Comparison of ENCODE assay signal across 8 mouse cellular contexts in genomic region chr10:127379654-127380053, GRCm38 (mm10). TPM values are rescaled to one million over a fixed set of nuclear protein-coding genes. Genes with fewer than 3 reads are reported as not detected.
A peak's percentile ranks its signal among the peaks of the same experiment; 100 is the strongest.
DNase-seq lines count a peak whose midpoint lies in the region; ATAC-seq and TF ChIP-seq lines count a peak whose summit lies in the region.

No protein-coding gene starts in this region.

- H3K27ac ChIP-seq in kidney, postnatal 0 days = peak overlapping the region; percentile 97
- H3K27ac ChIP-seq in embryonic facial prominence, embryonic 11.5 days (replicated peaks; ENCODE audit: low read depth, low read length) = peak overlapping the region; percentile 92
- H3K27ac ChIP-seq in hindbrain, postnatal 0 days = peak overlapping the region; percentile 93; the same call in 1 of the 2 replicates
- peak overlapping the region; percentile 95; the same call in 1 of the 2 replicates for H3K27ac ChIP-seq in midbrain, embryonic 16.5 days (ENCODE audit: low read length)

- peak overlapping the region; percentile 98; the same call in 1 of the 2 replicates for H3K9ac ChIP-seq in kidney, postnatal 0 days (ENCODE audit: low read depth, low read length)
- H3K9ac ChIP-seq in embryonic facial prominence, embryonic 11.5 days (replicated peaks; ENCODE audit: low read length) = peak overlapping the region; percentile 88
- H3K9ac ChIP-seq in hindbrain, postnatal 0 days (replicated peaks; ENCODE audit: low read length) = peak overlapping the region; percentile 91; the same call in 1 of the 2 replicates
- H3K9ac ChIP-seq in midbrain, embryonic 16.5 days (ENCODE audit: low read depth, low read length) = peak overlapping the region; percentile 87

- peaks cover 7% of the 10 kb centered on the region for H3K4me1 ChIP-seq in kidney, postnatal 0 days (replicated peaks; ENCODE audit: insufficient read depth, low read length)
- H3K4me1 ChIP-seq in embryonic facial prominence, embryonic 11.5 days (ENCODE audit: control insufficient read depth, insufficient read depth, low read length) = no peaks in the 10 kb centered on the region
- H3K4me1 ChIP-seq in hindbrain, postnatal 0 days (ENCODE audit: insufficient read depth, low read length) = peaks cover 5% of the 10 kb centered on the region; the same call in 1 of the 2 replicates
- H3K4me1 ChIP-seq in midbrain, embryonic 16.5 days (ENCODE audit: control insufficient read depth, insufficient read depth, low read length) = peaks cover 8% of the 10 kb centered on the region

- intact Hi-C loops in left cerebral cortex, postnatal 14 days (cut with DNase I) = loop anchor here (5.0 kb wide), 1 partner anchor 38 kb away; no protein-coding TSS in a partner anchor

- WGBS in kidney, postnatal 0 days = 85% methylated on average over 8 of the region's 8 CpGs
- WGBS in embryonic facial prominence, embryonic 11.5 days = 87% methylated on average over 8 of the region's 8 CpGs
- WGBS in hindbrain, postnatal 0 days = 89% methylated on average over 8 of the region's 8 CpGs
- WGBS in midbrain, embryonic 16.5 days = 86% methylated on average over 8 of the region's 8 CpGs

- H3K27me3 ChIP-seq in kidney, postnatal 0 days (ENCODE audit: insufficient read depth, low read length) = no peaks in the 10 kb centered on the region
- no peaks in the 10 kb centered on the region for H3K27me3 ChIP-seq in embryonic facial prominence, embryonic 11.5 days (ENCODE audit: control insufficient read depth, insufficient read depth, low read length)
- no peaks in the 10 kb centered on the region for H3K27me3 ChIP-seq in hindbrain, postnatal 0 days (ENCODE audit: insufficient read depth, low read length)
- no peaks in the 10 kb centered on the region for H3K27me3 ChIP-seq in midbrain, embryonic 16.5 days (ENCODE audit: control insufficient read depth, insufficient read depth, low read depth, low read length)

- H3K36me3 ChIP-seq in kidney, postnatal 0 days (ENCODE audit: insufficient read depth, low read length) = no peaks in the 10 kb centered on the region
- H3K36me3 ChIP-seq in embryonic facial prominence, embryonic 11.5 days (replicated peaks; ENCODE audit: control insufficient read depth, insufficient read depth, low read depth, low read length) = no peaks in the 10 kb centered on the region
- no peaks in the 10 kb centered on the region for H3K36me3 ChIP-seq in hindbrain, postnatal 0 days (ENCODE audit: insufficient read depth, low read length)
- no peaks in the 10 kb centered on the region for H3K36me3 ChIP-seq in midbrain, embryonic 16.5 days (ENCODE audit: control insufficient read depth, insufficient read depth, low read length)

- H3K4me3 ChIP-seq in kidney, postnatal 0 days (replicated peaks; ENCODE audit: low read depth, low read length) = peak overlapping the region; percentile 70
- H3K4me3 ChIP-seq in embryonic facial prominence, embryonic 11.5 days (ENCODE audit: low read depth, low read length) = peak overlapping the region; percentile 60; the same call in 1 of the 2 replicates
- peak overlapping the region; percentile 47 for H3K4me3 ChIP-seq in hindbrain, postnatal 0 days (ENCODE audit: low read length)
- peak overlapping the region; percentile 80 for H3K4me3 ChIP-seq in midbrain, embryonic 16.5 days (ENCODE audit: low read depth, low read length)

- H3K9me3 ChIP-seq in kidney, postnatal 0 days (replicated peaks; ENCODE audit: low read length) = no peaks in the 10 kb centered on the region
- no peaks in the 10 kb centered on the region for H3K9me3 ChIP-seq in embryonic facial prominence, embryonic 11.5 days (replicated peaks; ENCODE audit: control insufficient read depth, low read length)
- no peaks in the 10 kb centered on the region for H3K9me3 ChIP-seq in hindbrain, postnatal 0 days (ENCODE audit: low read length)
- H3K9me3 ChIP-seq in midbrain, embryonic 16.5 days (replicated peaks; ENCODE audit: control insufficient read depth, low read length, poor library complexity, severe bottlenecking) = no peaks in the 10 kb centered on the region

- peak overlapping the region; percentile 68 for H3K4me2 ChIP-seq in kidney, postnatal 0 days (ENCODE audit: low read length)
- H3K4me2 ChIP-seq in embryonic facial prominence, embryonic 11.5 days (ENCODE audit: low read depth, low read length) = peak overlapping the region; percentile 54
- peak overlapping the region; percentile 82 for H3K4me2 ChIP-seq in hindbrain, postnatal 0 days (ENCODE audit: low read depth, low read length)
- H3K4me2 ChIP-seq in midbrain, embryonic 16.5 days (ENCODE audit: low read length) = peak overlapping the region; percentile 78

- DNase-seq in kidney, postnatal 0 days (ENCODE audit: low spot score) = no peak
- no peak for DNase-seq in kidney, postnatal 10 days
- no peak for DNase-seq in embryonic facial prominence, embryonic 11.5 days (ENCODE audit: low spot score)
- no peak for DNase-seq in hindbrain, postnatal 0 days (ENCODE audit: low spot score)
- no peak for DNase-seq in embryo, embryonic 9.5 days (ENCODE audit: extremely low spot score)
- no peak for DNase-seq in left cerebral cortex, postnatal 14 days (ENCODE audit: low spot score in 2 of 2)
- no peak for DNase-seq in spleen, adult 12 weeks (ENCODE audit: low spot score)

- TF ChIP-seq CTCF in kidney, postnatal 0 days (IDR thresholded peaks at IDR 0.05; ENCODE audit: low read depth) = no peak
- TF ChIP-seq CTCF in hindbrain, postnatal 0 days (IDR thresholded peaks at IDR 0.05; ENCODE audit: low read depth) = no peak

- no peak for ATAC-seq in kidney, postnatal 0 days (replicated peaks; ENCODE audit: low FRiP score, low read depth)
- no peak for ATAC-seq in embryonic facial prominence, embryonic 11.5 days (replicated peaks; ENCODE audit: insufficient number of reproducible peaks, low FRiP score, low TSS enrichment, low read depth)
- ATAC-seq in hindbrain, postnatal 0 days = no peak
- ATAC-seq in midbrain, embryonic 16.5 days = no peak

RNA-seq across cellular contexts. Expression of gene R3hdm2, which starts 0.5 kb away (rescaled TPM):
- 33.1 and 34.4 TPM in 2 replicates for polyA plus RNA-seq in kidney, postnatal 0 days (2015; fragmentation: Nextera tagmentation; extraction: Ambion mirVana)
- 30.9 and 36.1 TPM in 2 replicates for polyA plus RNA-seq in embryonic facial prominence, embryonic 11.5 days (2014; fragmentation: Nextera tagmentation; extraction: Ambion mirVana)
- 47.7 and 60.6 TPM in 2 replicates for total RNA-seq in hindbrain, postnatal 0 days (2014; rRNA removed)
- 39.3 and 47.6 TPM in 2 replicates for polyA plus RNA-seq in hindbrain, postnatal 0 days (2015; fragmentation: Nextera tagmentation; extraction: Ambion mirVana)
- polyA plus RNA-seq in midbrain, embryonic 16.5 days (2015; fragmentation: Nextera tagmentation; extraction: Ambion mirVana) = 35.2 and 35.9 TPM in 2 replicates
- 100 to 1,000 TPM; 333 to 340 TPM for total RNA-seq in left cerebral cortex, postnatal 14 days (2021)

RNA-seq across cellular contexts. Expression of gene Inhbc, which starts 9.4 kb away (rescaled TPM):
- polyA plus RNA-seq in kidney, postnatal 0 days (2015; fragmentation: Nextera tagmentation; extraction: Ambion mirVana) = 0.14 and 0.23 TPM in 2 replicates
- polyA plus RNA-seq in embryonic facial prominence, embryonic 11.5 days (2014; fragmentation: Nextera tagmentation; extraction: Ambion mirVana) = not detected in 2 replicates
- total RNA-seq in hindbrain, postnatal 0 days (2014; rRNA removed) = not detected in 2 replicates
- not detected in 2 replicates for polyA plus RNA-seq in hindbrain, postnatal 0 days (2015; fragmentation: Nextera tagmentation; extraction: Ambion mirVana)
- 0.15 TPM in 1 of 2 replicates, not detected in the other for polyA plus RNA-seq in midbrain, embryonic 16.5 days (2015; fragmentation: Nextera tagmentation; extraction: Ambion mirVana)
- total RNA-seq in left cerebral cortex, postnatal 14 days (2021) = not detected

RNA-seq across cellular contexts. Expression of gene Inhbe, which starts 25.4 kb away (rescaled TPM):
- polyA plus RNA-seq in kidney, postnatal 0 days (2015; fragmentation: Nextera tagmentation; extraction: Ambion mirVana) = not detected in 2 replicates
- not detected in 2 replicates for polyA plus RNA-seq in embryonic facial prominence, embryonic 11.5 days (2014; fragmentation: Nextera tagmentation; extraction: Ambion mirVana)
- total RNA-seq in hindbrain, postnatal 0 days (2014; rRNA removed) = not detected in 2 replicates
- not detected in 2 replicates for polyA plus RNA-seq in hindbrain, postnatal 0 days (2015; fragmentation: Nextera tagmentation; extraction: Ambion mirVana)
- polyA plus RNA-seq in midbrain, embryonic 16.5 days (2015; fragmentation: Nextera tagmentation; extraction: Ambion mirVana) = 0.04 TPM in 2 replicates
- total RNA-seq in left cerebral cortex, postnatal 14 days (2021) = under 1 TPM in 1 of 2 experiments, not detected in 1; 0.13 TPM

RNA-seq across cellular contexts. Expression of gene Gli1, which starts 37.9 kb away (rescaled TPM):
- 3.3 and 4.1 TPM in 2 replicates for polyA plus RNA-seq in kidney, postnatal 0 days (2015; fragmentation: Nextera tagmentation; extraction: Ambion mirVana)
- polyA plus RNA-seq in embryonic facial prominence, embryonic 11.5 days (2014; fragmentation: Nextera tagmentation; extraction: Ambion mirVana) = 7.1 and 9.6 TPM in 2 replicates
- 10.9 and 13.0 TPM in 2 replicates for total RNA-seq in hindbrain, postnatal 0 days (2014; rRNA removed)
- 2.7 TPM in 2 replicates for polyA plus RNA-seq in hindbrain, postnatal 0 days (2015; fragmentation: Nextera tagmentation; extraction: Ambion mirVana)
- polyA plus RNA-seq in midbrain, embryonic 16.5 days (2015; fragmentation: Nextera tagmentation; extraction: Ambion mirVana) = 0.92 and 1.3 TPM in 2 replicates
- total RNA-seq in left cerebral cortex, postnatal 14 days (2021) = 1 to 10 TPM; 1.6 to 1.9 TPM

RNA-seq across cellular contexts. Expression of gene Arhgap9, which starts 57.9 kb away (rescaled TPM):
- 3.7 and 3.8 TPM in 2 replicates for polyA plus RNA-seq in kidney, postnatal 0 days (2015; fragmentation: Nextera tagmentation; extraction: Ambion mirVana)
- polyA plus RNA-seq in embryonic facial prominence, embryonic 11.5 days (2014; fragmentation: Nextera tagmentation; extraction: Ambion mirVana) = 1.8 and 2.7 TPM in 2 replicates
- total RNA-seq in hindbrain, postnatal 0 days (2014; rRNA removed) = 1.0 and 1.5 TPM in 2 replicates
- 1.2 and 1.3 TPM in 2 replicates for polyA plus RNA-seq in hindbrain, postnatal 0 days (2015; fragmentation: Nextera tagmentation; extraction: Ambion mirVana)
- 0.46 and 0.75 TPM in 2 replicates for polyA plus RNA-seq in midbrain, embryonic 16.5 days (2015; fragmentation: Nextera tagmentation; extraction: Ambion mirVana)
- 1 to 10 TPM in 1 of 2 experiments, under 1 TPM in 1; 0.66 to 1.2 TPM for total RNA-seq in left cerebral cortex, postnatal 14 days (2021)
